Mouse (Mus musculus) fibroblast of lung, adult 2 months (primary cell): ENCODE data around the gene Urod.

Experiments
- DNase-seq: peaks from one replicate; pipeline ENCODE4 v3.0.0-alpha.2; 2011; ENCODE audit warnings: low read depth

The Urod gene

GRCm38 (mm10) chr4:116995131-116995797 lies 1.1 kb upstream of the Urod start, which contains the start of gene Hectd3:
Gene Hectd3, plus strand, starts transcription at chr4:116995317.
- no peak for DNase-seq

GRCm38 (mm10) chr4:116991366-116991765 lies 2.8 kb downstream of the Urod start:
- peak; percentile 23 for DNase-seq

- DNase-seq: no peak
Measured at GRCm38 (mm10) chr4:116989731-116990130, 4.5 kb downstream of the Urod start.

- no peak for DNase-seq
Measured at GRCm38 (mm10) chr4:116987122-116987456, 7.1 kb downstream of the Urod start.

GRCm38 (mm10) chr4:116986400-116987121 lies 7.7 kb downstream of the Urod start:
- peak; percentile 42 for DNase-seq

- no peak for DNase-seq
Measured at GRCm38 (mm10) chr4:116985681-116986080, 8.5 kb downstream of the Urod start.

GRCm38 (mm10) chr4:116976503-116976902 lies 17.7 kb downstream of the Urod start:
- DNase-seq: no peak

- no peak for DNase-seq
Measured at GRCm38 (mm10) chr4:116954951-116955350, 39.3 kb downstream of the Urod start.

GRCm38 (mm10) chr4:116951642-116952041 lies 42.6 kb downstream of the Urod start:
- DNase-seq: no peak

- no peak for DNase-seq
Measured at GRCm38 (mm10) chr4:116944055-116944454, 50.2 kb downstream of the Urod start.

- no peak for DNase-seq
Measured at GRCm38 (mm10) chr4:116942695-116943094, 51.5 kb downstream of the Urod start.
